Mouse (Mus musculus) monocyte, adult 5-6 weeks (primary cell): ENCODE results near the gene Slc44a4. TPM values are rescaled to one million over a fixed set of nuclear protein-coding genes. Genes with fewer than 3 reads are reported as not detected.
"Not testable (repeated sequence)": the region's sequence is repeated elsewhere in the genome, so short reads cannot be mapped to it uniquely, and the experiment has no call there.

Experiments
- ATAC-seq: fragments of 153-309, 156-312 bp; replicated peaks from 2 replicates; pipeline ENCODE4 v1.8.0; 2017; ENCODE audit warnings: mild to moderate bottlenecking; ENCODE audit not compliant: low TSS enrichment, insufficient number of reproducible peaks, severe bottlenecking, poor library complexity, low FRiP score
- total RNA-seq: library from RNA; stranded (forward); fragments of 200-1000, 200-491, 200-594 nt; gene quantifications from 3 replicates; pipeline ENCODE4 v1.2.3, GENCODE M21; 2017

Gene Slc44a4
- total RNA-seq, 1 experiment from 2014 or later = not detected

DNA sequence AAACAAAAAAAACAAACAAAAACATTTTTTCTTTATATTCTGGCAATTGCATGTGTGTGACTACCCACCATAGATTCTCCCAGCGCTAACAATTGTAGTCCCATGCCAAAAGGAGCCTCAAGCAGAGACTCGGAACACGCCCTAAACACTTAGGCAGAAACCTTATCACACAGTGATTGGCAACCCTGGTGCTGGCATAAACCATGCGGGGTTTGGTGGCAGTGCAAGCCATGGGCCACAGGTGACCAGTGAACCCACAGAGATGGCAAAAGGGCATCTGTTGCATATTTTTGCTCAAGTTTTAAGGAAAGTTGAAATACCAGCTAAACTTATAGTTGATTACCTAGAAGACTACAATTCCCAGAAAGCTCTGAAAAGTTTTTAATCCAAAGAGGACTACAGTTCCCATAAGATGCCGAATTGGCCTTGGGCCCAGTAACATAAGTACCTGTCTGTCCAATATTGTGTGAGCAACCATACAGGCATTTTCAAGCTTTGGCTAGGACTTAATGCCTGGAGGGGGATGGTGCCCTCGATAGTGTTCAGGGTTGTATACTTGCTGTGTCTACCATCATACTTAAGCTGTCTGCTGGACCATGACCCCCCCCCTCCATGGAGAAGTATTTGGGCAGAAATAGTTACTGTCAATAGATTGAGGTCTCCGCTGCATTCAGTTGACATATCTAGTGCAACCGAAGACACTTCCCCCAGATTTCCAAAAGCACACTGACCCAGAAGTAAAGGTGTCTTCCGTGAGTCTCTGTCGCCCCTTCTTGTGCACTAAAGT, 16.7 kb upstream of the Slc44a4 start:
- ATAC-seq = no peak

DNA sequence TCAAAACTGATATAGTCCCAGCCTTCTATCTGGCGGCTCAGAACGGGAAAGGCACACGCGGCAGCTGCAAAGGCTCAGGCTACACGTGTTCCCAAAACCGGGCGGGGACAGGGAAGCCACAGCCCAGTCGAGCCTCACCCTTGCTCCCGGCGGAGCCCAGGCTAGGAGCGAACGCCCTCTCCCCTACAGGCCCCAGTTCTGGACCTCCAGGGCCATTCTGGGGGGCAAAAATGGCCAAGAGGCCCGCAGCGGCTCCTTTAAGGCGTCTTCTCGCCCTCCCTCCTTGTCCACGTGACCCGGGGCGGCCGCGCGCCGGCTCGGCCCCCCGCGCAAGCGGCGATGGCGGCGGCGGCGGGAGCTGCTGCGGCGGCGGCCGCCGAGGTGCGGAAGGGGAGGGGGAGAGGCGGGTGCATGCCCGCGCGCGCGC, 16.1 kb upstream of the Slc44a4 start, which contains the start of the genes C2 and Ehmt2:
Gene C2 (minus strand): TSS at position 106 of the 427 bp plus-strand sequence.
Gene Ehmt2 (plus strand): TSS at position 310 of the 427 bp plus-strand sequence.
- peak; percentile 22 for ATAC-seq

DNA sequence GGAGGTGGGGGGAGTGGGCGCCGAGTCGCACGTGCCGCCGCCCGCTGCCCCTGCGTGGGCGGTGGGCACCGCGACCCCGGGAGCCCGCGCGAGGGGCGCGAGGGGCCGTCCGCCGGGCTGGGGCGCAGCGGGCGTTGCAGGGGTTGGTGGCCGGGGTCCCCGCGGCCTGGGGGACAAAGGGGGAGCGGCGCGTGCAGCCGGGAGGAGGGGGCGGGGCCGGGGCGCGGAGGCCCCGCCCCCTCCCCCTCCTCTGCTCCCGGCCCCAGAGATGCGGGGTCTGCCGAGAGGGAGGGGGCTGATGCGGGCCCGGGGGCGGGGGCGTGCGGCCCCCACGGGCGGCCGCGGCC, 15.6 kb upstream of the Slc44a4 start:
- ATAC-seq = no peak

DNA sequence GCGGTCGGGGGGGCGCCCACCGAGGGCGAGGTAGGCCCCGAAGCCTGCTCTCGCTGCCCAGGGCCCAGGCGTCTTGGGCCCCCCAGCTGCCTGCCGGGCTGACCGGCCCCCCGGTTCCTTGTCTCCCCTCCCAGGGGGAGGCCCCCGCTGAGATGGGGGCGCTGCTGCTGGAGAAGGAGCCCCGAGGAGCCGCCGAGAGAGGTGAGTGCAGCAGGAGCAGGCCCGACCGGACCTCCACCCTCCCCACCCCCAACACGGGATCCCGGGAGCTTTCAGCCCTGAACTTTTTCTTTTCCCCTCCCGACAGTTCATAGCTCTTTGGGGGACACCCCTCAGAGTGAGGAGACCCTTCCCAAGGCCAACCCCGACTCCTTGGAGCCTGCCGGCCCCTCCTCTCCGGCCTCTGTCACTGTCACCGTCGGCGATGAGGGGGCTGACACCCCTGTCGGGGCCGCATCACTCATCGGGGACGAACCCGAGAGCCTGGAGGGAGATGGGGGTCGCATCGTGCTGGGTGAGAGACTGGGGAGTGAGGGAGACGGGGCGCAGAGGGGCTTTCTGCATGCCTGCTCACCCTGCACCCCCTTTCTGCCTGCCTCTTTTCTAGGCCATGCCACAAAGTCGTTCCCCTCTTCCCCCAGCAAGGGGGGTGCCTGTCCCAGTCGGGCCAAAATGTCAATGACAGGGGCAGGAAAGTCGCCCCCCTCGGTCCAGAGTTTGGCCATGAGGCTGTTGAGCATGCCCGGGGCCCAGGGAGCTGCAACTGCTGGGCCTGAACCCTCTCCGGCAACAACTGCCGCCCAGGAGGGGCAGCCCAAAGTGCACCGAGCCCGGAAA, 15.0 kb upstream of the Slc44a4 start:
- ATAC-seq = no peak

DNA sequence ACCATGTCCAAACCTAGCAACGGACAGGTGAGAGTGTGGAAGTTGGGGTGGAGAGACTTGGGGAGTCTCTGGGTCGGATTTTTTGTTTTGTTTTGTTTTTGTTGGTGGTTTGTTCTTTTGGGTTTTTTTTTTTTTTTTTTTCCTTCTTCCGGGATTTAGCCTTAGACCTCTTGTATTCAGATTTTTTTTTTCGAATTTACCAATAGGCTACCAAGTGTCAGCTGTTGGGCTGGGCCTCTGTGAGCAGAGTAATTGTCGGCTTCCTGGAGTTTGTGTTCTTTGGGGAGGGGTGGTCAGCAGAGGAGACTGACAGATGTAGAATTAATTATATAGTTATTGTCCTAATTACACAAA, 14.4 kb upstream of the Slc44a4 start:
- ATAC-seq = peak; percentile 40; the same call in 1 of the 2 replicates

DNA sequence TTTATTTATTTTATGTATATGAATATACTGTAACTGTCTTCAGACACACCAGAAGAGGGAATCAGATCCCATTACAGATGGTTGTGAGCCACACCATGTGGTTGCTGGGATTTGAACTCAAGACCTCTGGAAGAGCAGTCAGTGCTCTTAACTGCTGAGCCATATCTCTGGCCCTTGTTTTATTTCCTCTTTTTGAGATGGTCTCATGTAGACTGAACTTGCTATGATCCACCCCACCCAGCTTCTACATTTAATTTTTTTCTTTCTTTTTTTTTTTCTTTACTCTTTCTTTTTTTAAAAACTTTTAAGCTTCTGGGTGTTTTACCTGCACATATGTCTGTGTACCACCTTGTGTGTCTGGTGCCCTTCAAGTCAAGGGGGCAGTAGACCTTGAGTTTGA, 13.4 kb upstream of the Slc44a4 start:
- ATAC-seq = not testable (repeated sequence)

DNA sequence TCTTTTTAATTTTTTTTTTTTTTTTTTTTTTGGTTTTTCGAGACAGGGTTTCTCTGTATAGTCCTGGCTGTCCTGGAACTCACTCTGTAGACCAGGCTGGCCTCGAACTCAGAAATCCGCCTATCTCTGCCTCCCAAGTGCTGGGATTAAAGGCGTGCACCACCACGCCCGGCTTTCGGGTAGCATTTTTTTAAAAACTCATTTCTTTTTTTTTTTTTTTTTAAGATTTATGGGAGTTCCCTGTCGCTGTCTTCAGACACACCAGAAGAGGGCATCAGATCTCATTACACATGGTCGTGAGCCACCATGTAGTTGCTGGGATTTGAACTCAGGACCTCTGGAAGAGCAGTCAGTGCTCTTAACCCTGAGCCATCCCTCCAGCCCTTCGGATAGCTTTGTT, 12.3 kb upstream of the Slc44a4 start:
- ATAC-seq = not testable (repeated sequence)

DNA sequence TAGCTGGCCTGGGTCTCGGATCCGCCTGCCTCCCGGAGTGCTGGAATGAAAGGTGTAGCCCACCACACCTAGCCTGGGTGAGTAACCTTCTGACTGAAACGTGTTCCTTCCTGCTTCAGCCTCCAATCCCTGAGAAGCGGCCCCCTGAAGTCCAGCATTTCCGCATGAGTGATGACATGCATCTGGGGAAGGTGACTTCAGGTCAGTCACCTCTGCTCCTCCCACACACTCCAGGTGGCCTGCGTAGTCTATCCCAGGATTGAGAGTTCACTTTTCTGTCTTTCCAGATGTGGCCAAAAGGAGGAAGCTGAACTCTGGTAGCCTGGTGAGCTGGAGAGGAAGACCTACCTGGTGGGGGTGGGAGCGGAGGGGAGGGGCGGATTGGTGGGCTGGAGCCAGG, 11.4 kb upstream of the Slc44a4 start:
- ATAC-seq = no peak

DNA sequence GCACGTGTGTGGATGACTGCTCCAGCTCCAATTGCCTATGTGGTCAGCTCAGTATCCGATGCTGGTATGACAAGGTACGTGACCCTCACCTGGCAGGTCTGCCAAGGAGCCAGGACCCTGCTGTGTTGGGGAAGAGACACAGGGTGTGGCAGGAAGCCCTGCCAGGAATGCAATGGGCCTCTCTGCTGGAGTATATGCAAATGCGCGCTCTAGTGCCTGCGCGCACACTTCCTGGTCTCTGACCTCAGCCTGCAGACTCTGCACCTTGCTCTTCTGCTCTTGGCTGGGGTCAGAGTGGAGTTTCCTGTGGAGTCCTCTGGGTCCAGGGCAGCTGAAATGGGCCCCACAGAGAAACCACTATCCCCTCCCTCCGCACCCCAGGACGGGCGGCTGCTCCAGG, 3.3 kb upstream of the Slc44a4 start:
- ATAC-seq = no peak

DNA sequence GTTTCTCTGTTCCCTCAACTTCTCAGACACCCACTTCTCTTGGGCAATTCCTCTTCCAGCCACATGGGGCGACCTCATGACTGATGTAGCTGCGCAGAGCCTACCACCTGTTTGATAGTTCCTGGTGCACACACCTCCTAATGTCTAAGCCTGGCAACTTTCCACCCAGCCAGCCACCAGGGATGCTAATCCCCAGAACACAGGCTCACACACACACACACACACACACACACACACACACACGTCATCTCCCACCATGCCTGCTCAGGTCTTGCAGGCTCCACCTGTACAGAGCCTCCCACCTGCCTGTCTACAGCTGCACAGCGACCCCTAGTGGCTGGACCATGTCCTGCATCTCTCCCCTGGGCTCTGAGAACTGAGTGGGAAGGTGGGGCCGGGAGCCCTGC, 2.3 kb upstream of the Slc44a4 start:
- peak; percentile 72 for ATAC-seq

DNA sequence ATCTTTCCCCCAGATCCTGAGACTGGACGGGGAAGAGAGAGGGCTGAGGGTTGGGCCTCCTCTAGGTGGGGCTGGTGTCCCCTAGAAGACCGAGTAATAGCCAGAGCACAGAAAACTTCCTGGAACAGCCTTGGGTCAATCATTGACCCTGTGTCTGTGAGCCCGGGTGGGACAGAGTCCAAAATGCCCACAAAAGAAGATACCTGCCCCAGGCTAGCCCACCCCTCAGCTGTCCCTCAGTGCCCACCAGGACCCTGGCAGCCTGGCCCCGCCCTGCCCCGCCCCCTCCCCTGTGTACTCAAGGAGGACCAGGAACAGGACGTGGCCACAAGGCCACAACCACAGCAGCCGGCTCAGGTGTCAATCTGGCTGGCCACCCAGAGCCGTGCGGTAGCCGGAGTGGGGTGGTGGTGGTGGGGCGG, 1.2 kb downstream of the Slc44a4 start:
- no peak for ATAC-seq

DNA sequence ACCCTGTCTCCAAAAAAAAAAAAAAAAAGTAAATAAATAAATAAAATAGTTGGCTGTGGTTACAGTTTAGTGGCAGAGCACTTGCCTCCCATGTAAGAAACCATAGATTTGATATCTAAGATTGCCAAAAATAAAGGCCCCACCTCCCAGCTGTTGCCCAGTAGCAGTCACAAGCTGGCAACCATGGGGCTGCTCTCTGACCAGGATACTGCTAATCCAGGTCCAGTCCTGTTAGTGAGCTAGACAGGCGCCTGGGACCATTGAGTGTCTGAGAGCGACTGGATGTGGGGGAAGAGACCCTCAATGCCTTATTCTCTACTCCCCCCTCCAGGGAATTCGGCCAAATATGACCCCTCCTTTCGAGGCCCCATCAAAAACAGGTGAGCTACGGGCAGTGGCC, 2.0 kb downstream of the Slc44a4 start:
- no peak for ATAC-seq

DNA sequence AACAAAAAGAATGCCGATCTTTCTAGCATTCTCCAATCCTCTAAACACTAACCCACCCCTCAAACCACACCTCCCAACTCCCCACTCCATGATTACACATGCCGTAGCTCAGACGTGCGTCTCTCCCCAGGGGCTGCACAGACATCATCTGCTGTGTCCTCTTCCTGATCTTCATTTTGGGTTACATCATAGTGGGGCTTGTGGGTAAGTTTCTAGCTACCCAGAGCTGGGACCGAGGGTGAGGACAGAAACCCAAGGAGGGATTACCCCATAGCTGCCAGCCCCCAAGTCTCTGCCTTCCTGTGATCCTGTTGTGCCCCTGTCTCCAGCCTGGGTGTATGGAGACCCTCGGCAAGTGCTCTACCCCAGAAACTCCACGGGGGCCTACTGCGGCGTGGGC, 2.9 kb downstream of the Slc44a4 start:
- ATAC-seq = no peak

DNA sequence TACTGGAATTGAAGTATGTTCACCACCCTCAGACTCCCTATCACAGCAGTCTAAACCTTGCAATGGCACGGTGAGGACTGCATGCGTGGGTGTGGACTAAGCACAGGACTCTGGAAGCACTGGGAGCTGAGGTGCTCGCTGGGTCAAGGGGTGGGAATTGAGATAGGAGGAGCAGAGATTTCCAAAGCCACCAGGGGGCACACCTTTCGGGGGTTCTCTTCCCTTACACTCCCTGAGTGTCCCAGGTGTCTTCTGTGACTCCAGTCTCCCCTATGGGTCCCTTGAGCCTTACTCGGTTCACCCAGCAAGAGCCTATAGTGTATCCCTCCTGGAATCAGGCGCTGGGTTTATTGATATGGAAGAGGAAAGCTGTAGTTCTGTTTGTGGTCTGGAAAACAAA, 8.7 kb downstream of the Slc44a4 start:
- ATAC-seq = no peak

DNA sequence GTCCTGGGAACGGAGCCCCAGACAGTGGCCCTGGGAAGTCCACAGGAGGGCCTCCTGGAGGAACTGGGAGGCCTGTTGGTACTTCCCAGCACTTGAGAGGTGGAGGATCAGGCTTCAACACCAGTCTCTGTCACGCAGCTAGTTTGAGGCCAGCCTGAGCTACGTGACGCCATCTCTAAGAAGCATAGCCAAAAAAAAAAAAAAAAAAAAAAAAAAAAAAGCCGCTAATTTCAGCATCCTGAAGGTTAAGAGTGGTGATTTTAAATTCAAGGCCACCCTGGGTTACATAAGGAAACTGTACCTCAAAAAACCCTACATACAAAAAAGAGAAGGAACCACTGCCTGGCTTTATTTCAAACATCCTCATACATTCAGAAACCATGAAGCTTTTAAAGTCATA, 10.0 kb downstream of the Slc44a4 start:
- no peak for ATAC-seq

DNA sequence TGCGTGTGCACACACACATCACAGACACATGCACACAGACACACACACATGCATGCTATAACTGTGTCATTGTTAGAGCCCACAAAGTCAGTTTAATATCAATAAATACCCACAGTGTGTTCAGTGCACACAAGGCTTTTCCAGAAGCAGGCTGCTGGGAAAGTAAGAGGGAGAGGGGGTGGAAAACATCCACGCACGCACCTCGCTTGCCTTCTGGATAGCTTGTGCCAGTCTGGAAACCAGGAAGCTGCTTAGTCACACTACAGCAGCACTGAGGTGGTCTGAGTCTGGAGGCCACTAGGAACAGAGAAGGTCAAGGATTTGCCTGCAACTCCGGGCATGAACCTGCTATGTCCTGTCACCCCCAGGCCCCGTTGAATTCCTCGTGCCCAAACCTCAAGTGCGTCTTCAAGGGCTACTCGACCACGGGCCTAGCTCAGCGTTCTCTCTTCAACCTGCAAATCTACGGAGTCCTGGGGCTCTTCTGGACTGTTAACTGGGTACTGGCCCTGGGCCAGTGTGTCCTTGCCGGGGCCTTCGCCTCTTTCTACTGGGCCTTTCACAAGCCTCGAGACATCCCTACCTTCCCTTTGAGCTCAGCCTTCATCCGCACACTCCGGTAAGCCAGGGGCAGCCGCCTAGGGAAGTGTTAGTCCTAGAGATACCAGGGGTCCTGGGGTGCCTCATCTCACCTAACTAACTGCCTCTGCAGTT, 13.2 kb downstream of the Slc44a4 start:
- no peak for ATAC-seq

DNA sequence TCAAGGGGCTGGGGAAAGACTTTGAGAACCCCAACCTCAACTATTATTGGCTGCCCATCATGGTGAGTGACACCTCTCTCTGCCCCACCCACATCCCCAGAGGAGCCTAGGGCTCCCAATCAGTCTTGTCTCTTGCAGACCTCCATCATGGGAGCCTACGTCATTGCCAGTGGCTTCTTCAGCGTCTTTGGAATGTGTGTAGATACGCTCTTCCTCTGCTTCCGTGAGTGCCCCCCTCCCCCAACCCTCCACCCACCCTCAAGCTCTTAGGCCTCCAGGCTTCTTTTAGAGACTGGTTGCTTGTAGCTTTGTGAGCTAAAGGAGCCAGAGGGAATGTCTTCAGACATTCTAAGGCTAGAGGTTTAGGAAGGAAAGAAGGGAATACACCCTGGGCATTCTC, 14.6 kb downstream of the Slc44a4 start:
- ATAC-seq = no peak

DNA sequence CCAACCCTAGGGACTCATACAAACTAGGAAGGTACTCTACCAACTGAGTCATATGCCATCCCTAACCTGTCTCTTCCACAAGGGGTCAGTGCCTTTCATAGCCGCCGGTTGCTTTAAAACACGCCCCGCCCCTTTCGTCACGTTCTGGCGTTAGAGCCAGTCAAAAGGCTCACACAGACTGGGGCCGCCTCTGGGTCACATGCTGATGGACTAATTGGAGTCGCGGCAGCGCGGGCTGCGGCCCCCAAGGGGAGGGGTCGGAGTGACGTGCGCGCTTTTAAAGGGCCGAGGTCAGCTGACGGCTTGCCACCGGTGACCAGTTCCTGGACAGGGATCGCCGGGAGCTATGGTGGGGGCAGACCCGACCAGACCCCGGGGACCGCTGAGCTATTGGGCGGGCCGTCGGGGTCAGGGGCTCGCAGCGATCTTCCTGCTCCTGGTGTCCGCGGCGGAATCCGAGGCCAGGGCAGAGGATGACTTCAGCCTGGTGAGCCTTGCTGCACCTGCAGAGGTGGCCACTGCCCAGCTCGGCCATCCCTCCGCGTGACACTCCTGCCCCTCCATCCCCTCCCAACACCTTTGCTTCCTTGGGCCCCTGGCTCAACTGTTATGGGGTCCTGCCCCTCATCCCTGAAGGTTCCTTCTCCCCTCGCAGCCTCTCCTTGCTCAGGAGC, 16.9 kb downstream of the Slc44a4 start, which contains the start of gene Neu1:
Gene Neu1 (plus strand): TSS at position 193 of the 674 bp plus-strand sequence.
- ATAC-seq = peak; percentile 91

DNA sequence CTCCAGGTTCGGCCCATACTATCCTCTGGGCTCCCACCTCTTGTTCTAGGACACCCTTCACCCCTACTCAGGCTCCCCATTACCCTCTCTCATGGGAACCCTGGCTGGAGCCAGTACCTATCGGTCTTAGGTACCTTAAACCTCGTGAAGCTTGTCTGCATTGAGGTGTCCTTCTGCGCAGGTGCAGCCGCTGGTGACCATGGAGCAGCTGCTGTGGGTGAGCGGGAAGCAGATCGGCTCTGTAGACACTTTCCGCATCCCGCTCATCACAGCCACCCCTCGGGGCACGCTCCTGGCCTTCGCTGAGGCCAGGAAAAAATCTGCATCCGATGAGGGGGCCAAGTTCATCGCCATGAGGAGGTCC, 17.5 kb downstream of the Slc44a4 start:
- ATAC-seq = no peak
